ENCODE assay signal across 8 mouse cellular contexts in genomic region chr4:57904211-57904610, GRCm38 (mm10). TPM values are rescaled to one million over a fixed set of nuclear protein-coding genes. Genes with fewer than 3 reads are reported as not detected.
DNase-seq lines count a peak whose midpoint lies in the region; ATAC-seq and TF ChIP-seq lines count a peak whose summit lies in the region.

No protein-coding gene starts in this region.

- 0 out of 2 replicates have a peak, but pooled peaks have one; percentile 49 for ATAC-seq in embryonic facial prominence, embryonic 13.5 days (ENCODE audit: insufficient number of reproducible peaks, insufficient read depth, low FRiP score, low TSS enrichment, low read depth)
- peak; percentile 64 to 67 for ATAC-seq in hematopoietic stem cell, adult 5-6 weeks (replicated peaks in 1 of 2; ENCODE audit: insufficient read depth in 1 of 2, low FRiP score in 2 of 2, low TSS enrichment in 1 of 2, low read depth in 1 of 2, poor library complexity in 2 of 2, severe bottlenecking in 2 of 2)

- 6% methylated on average over 5 of the region's 5 CpGs for WGBS in embryonic facial prominence, embryonic 13.5 days

- TF ChIP-seq EP300 in ES-Bruce4 (IDR thresholded peaks at IDR 0.05; ENCODE audit: insufficient read depth, low read depth, low read length) = no peak

- no peak overlapping the region for H3K9ac ChIP-seq in ES-Bruce4 (ENCODE audit: low read depth, poor library complexity, severe bottlenecking)
- no peak overlapping the region for H3K9ac ChIP-seq in embryonic facial prominence, embryonic 13.5 days

- peak; percentile 82 for DNase-seq in adrenal gland, postnatal 14 days
- peak; percentile 67 to 74 for DNase-seq in layer of hippocampus, postnatal 10 days (ENCODE audit: low spot score in 2 of 2)
- DNase-seq in lung, postnatal 25 days (ENCODE audit: low spot score) = peak; percentile 67
- peak; percentile 74 to 79 for DNase-seq in right cerebral cortex, adult 2 months (ENCODE audit: low spot score in 2 of 2)
- DNase-seq in urinary bladder, postnatal 36 days (ENCODE audit: low spot score in 2 of 2) = peak; percentile 28 to 52

- H3K36me3 ChIP-seq in ES-Bruce4 (ENCODE audit: control insufficient read depth, insufficient read depth, low read length, poor library complexity, severe bottlenecking) = no peaks in the 10 kb centered on the region
- H3K36me3 ChIP-seq in embryonic facial prominence, embryonic 13.5 days = no peaks in the 10 kb centered on the region

- no peak for TF ChIP-seq POLR2A in ES-Bruce4 (IDR thresholded peaks at IDR 0.05; ENCODE audit: insufficient read depth, low read length)

- peak; percentile 86 for TF ChIP-seq CTCF in ES-Bruce4 (IDR thresholded peaks at IDR 0.05; ENCODE audit: low read depth, low read length)

- H3K4me1 ChIP-seq in ES-Bruce4 (ENCODE audit: control insufficient read depth, insufficient read depth, low read length) = no peaks in the 10 kb centered on the region
- H3K4me1 ChIP-seq in embryonic facial prominence, embryonic 13.5 days = peaks cover 19% of the 10 kb centered on the region

- no peaks in the 10 kb centered on the region for H3K9me3 ChIP-seq in ES-Bruce4 (replicated peaks; ENCODE audit: control insufficient read depth, insufficient read depth, low read length, poor library complexity, severe bottlenecking)
- no peaks in the 10 kb centered on the region for H3K9me3 ChIP-seq in embryonic facial prominence, embryonic 13.5 days

- peak overlapping the region; percentile 7; the same call in 1 of the 2 replicates for H3K4me2 ChIP-seq in embryonic facial prominence, embryonic 13.5 days

- H3K4me3 ChIP-seq in ES-Bruce4 (ENCODE audit: low read depth, low read length) = peak overlapping the region; percentile 29; the same call in 1 of the 2 replicates
- H3K4me3 ChIP-seq in embryonic facial prominence, embryonic 13.5 days = no peak overlapping the region

- no peaks in the 10 kb centered on the region for H3K27me3 ChIP-seq in ES-Bruce4 (ENCODE audit: control insufficient read depth, insufficient read depth, low read length, poor library complexity, severe bottlenecking)
- no peaks in the 10 kb centered on the region for H3K27me3 ChIP-seq in embryonic facial prominence, embryonic 13.5 days

- no peak overlapping the region for H3K27ac ChIP-seq in ES-Bruce4 (ENCODE audit: insufficient read depth, low read length)
- H3K27ac ChIP-seq in embryonic facial prominence, embryonic 13.5 days = no peak overlapping the region

RNA-seq across cellular contexts. Expression of gene D630039A03Rik, which starts 11.9 kb away (rescaled TPM):
- 2.0 and 2.5 TPM in 2 replicates for polyA plus RNA-seq in ES-Bruce4 (2011; ENCODE audit: insufficient read depth, insufficient read length, low read depth, missing spikeins)
- 9.0 and 9.4 TPM in 2 replicates for total RNA-seq in adrenal gland, postnatal 14 days (2021)
- 0.18 TPM in 1 of 2 replicates, not detected in the other for polyA plus RNA-seq in embryonic facial prominence, embryonic 13.5 days (2015; fragmentation: Nextera tagmentation; extraction: Ambion mirVana)
- 2.4 and 3.1 TPM in 2 replicates for total RNA-seq in hematopoietic stem cell, adult 5-6 weeks (2017)
- total RNA-seq in layer of hippocampus, postnatal 10 days (2021) = under 1 TPM; 0.33 to 0.43 TPM

RNA-seq across cellular contexts. Expression of gene Txn1, which starts 52.0 kb away (rescaled TPM):
- polyA plus RNA-seq in ES-Bruce4 (2011; ENCODE audit: insufficient read depth, insufficient read length, low read depth, missing spikeins) = 403 and 417 TPM in 2 replicates
- 239 and 245 TPM in 2 replicates for total RNA-seq in adrenal gland, postnatal 14 days (2021)
- polyA plus RNA-seq in embryonic facial prominence, embryonic 13.5 days (2015; fragmentation: Nextera tagmentation; extraction: Ambion mirVana) = 403 and 406 TPM in 2 replicates
- total RNA-seq in hematopoietic stem cell, adult 5-6 weeks (2017) = 169 and 188 TPM in 2 replicates
- 100 to 1,000 TPM; 202 to 209 TPM for total RNA-seq in layer of hippocampus, postnatal 10 days (2021)
